Mouse (Mus musculus): ENCODE measurements around the gene Tst. TPM values are rescaled to one million over a fixed set of nuclear protein-coding genes. Genes with fewer than 3 reads are reported as not detected.
A peak's percentile ranks its signal among the peaks of the same experiment; 100 is the strongest.

The Tst gene
- 19.9 and 39.4 TPM in 2 replicates for polyA plus RNA-seq (2012; rRNA removed)

DNA sequence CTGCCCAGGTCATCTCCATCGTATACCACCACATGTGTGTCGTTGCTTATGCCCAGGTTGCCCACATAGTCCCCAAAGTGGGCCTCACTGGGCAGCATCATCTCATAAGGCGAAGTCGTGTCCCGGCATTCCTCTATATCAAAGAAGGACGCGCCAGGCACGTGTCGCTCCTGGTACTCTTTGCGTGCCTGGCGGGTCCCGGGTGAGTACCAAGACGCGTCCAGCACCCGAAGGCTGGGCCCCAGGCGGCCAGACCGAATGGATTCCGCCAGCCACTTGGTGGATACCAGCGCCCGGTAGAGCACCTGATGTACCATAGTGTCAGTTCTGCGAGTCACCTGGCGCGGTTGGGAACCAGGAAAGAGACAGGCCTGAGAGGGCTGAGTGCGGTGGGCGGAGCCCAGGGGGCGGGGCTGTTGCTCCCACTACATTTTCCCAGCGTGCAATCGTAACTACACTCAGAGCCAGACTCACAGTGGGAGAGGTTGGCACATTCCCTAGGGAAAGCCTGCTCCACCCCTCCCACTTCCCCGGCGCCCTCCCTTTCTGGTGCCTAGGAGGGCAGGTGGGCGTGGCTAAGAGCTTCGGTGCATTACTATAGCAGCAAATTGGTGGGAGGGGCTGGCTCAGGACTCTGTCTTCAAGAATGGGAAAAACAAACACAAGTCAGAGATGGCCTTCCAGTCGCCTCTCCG, at the start of gene Tst:
Gene Tst (minus strand): TSS at position 391 of the 695 bp plus-strand sequence.
- 1% methylated on average over 34 of the region's 34 CpGs for WGBS

GRCm38 (mm10) chr15:78455168-78455567, 49.5 kb upstream of the Tst start:
- DNase-seq (ENCODE audit: low read depth, low spot score) = no peak
- WGBS = 47% methylated on average over 4 of the region's 4 CpGs

More for the DNA sequence above, at the start of gene Tst:
- DNase-seq (ENCODE audit: low read depth, low spot score) = peak; percentile 96

GRCm38 (mm10) chr15:78452929-78453328, 47.2 kb upstream of the Tst start:
- 48% methylated on average over 3 of the region's 3 CpGs for WGBS
- no peak for DNase-seq (ENCODE audit: low read depth, low spot score)

DNA sequence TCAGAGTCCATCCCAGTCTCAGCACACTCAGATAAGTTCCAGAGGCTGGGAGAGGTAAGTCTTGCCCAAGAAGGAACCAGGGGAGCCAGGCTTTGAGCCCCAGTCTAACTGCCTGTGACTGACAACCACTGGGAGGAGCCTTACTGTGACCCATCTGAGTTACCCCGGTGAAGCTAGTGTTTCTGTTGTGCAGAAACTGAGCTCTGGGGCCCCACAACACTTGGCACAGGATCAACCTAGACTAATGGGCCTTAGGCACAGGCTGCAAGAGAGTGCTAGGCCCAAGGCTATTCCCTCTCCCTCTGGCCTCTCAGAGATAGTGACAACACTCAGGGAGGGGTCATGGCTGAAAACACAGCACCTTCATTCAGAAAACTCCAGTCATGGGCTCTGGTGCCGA, 45.5 kb upstream of the Tst start:
- 74% methylated on average over 2 of the region's 2 CpGs for WGBS
- DNase-seq (ENCODE audit: low read depth, low spot score) = no peak

GRCm38 (mm10) chr15:78450419-78450768, 44.7 kb upstream of the Tst start:
- DNase-seq (ENCODE audit: low read depth, low spot score) = no peak
- WGBS = 88% methylated on average over 6 of the region's 6 CpGs

DNA sequence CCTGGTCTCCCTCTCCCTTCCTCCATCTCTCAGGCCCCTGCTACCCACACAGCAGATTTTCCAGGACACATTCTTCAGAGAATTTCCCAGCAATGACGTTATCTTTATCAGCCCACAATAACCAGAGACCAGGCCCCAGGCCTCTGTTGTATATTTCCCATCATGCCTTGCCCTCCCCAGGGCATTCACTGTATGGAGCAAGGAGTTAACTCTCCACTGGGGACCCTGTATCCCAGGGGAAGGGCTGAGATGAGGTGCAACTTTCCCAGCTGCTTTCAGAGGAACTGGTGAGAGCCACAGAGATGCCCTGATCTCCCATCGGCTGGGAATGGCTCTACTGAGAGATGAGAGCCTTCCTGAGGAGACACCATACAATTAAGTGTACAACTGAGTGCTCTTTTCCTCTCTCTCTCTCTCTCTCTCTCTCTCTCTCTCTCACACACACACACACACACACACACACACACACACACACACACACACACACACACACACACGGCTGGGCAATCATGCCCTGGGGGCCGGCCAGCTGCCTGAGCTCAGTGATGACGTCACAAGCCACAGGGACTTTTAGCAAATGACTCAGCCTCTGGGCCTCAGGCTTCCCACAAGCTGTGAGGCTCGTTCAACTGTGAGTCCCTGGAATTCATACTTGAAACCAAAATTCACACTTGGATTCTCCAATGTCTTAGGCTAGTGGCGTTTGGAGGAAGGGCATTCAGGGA, 44.1 kb upstream of the Tst start:
- 16% methylated on average over 7 of the region's 7 CpGs for WGBS
- DNase-seq (ENCODE audit: low read depth, low spot score) = no peak

DNA sequence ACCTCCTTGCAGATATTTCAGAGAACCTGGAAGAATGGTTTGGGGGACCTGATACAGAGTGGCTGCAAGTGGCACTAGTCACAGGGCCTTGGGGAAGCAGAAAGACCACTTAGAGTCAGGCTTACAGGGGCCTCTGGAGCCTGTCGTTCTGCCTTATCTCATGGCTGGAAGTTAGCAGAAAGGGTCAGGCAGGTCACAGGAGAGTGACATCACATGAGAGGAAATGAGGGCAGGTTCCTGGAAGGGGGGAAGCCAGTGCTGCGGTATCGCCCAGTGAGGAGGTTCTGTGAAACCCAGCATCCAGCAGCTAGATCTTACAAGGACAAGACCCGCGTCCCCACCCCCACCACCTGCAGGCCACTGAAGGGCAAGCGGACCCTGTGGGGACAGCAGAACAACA, 43.4 kb upstream of the Tst start:
- DNase-seq (ENCODE audit: low read depth, low spot score) = no peak
- WGBS = 75% methylated on average over 6 of the region's 6 CpGs

GRCm38 (mm10) chr15:78447746-78448535, 42.2 kb upstream of the Tst start:
- DNase-seq (ENCODE audit: low read depth, low spot score) = peak; percentile 92
- under 1% methylated on average over 22 of the region's 22 CpGs for WGBS

GRCm38 (mm10) chr15:78447121-78447520, 41.4 kb upstream of the Tst start:
- 56% methylated on average over 7 of the region's 7 CpGs for WGBS
- DNase-seq (ENCODE audit: low read depth, low spot score) = no peak

DNA sequence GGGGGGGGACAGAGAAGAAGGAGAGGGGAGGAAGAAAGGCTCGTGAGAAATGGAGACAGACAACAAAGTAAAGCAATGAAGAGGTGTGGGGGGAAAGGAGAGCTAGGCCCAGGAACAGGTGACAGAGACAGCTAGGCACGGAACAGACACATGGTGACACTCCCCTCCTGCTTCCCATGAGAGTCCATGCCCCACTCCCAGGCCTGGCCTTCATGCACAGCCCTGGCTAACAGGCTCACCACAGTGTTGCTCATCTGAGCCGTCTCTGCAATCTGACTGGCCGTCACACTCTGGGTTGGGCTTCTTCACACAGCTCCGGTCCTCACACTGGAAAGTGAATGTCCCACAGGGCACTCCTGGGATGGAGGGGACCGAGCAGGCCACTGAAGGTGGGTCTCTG, 38.1 kb upstream of the Tst start:
- DNase-seq (ENCODE audit: low read depth, low spot score) = no peak
- WGBS = 59% methylated on average over 6 of the region's 6 CpGs

GRCm38 (mm10) chr15:78442231-78442630, 36.5 kb upstream of the Tst start:
- no peak for DNase-seq (ENCODE audit: low read depth, low spot score)
- 85% methylated on average over 19 of the region's 19 CpGs for WGBS

DNA sequence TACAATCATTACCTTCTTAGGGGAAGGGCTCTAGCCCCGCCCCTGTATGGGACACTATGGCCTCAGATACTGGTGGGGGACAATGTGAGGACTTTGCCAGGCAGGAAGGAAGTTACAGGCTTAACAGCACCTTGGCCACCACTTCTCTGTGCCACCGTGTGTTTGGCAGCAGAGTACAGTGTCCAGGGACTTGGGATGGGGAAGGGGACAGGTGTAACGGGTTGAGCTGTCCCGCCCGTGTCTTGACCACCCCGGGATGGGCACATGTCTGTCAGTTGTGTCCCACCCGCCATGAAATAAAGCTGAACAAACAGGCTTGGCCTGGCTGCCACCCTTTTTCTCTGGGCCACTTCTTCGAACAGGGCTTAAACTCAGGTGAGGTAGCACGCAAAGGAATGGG, 33.3 kb upstream of the Tst start:
- DNase-seq (ENCODE audit: low read depth, low spot score) = no peak
- 64% methylated on average over 9 of the region's 9 CpGs for WGBS

DNA sequence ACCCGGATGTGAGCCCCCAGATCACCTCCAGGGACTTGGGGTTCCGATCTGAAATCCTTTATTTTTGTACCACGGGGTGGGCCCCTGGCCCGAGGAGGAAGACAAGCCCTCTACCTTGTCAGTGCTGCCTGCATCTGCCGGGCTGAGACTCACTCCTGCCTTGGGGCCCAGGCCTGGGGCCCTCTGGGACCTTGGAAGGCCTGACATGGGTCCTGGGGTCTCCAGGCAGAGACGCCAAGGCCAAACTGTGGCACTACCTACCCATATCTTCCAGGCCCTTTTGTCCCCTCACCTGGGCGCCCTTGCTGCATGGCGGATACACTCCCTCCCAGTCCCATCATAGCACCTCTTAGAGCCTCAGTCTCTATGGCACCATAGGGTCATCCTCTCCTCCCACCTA, 32.8 kb upstream of the Tst start:
- DNase-seq (ENCODE audit: low read depth, low spot score) = no peak
- 76% methylated on average over 8 of the region's 8 CpGs for WGBS

DNA sequence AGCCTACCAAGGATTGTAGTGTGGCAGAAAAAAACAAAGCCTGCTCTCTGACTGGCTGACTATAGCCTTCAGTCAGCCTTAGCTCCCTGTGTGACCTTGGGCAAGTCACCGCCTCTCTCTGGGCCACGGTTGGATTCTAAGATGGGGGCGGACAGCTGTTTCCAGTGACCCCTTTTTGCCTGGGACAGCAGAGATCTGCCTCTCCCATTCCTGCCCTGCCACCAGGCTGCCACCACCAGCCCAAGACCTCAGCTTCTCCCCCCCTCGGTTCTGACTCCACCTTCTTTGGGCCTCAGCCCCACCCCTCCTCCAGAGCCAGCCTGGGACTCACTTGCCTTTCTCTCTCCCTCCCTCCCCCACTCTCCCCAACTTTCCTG, 32.3 kb upstream of the Tst start:
- WGBS = 43% methylated on average over 4 of the region's 4 CpGs

DNA sequence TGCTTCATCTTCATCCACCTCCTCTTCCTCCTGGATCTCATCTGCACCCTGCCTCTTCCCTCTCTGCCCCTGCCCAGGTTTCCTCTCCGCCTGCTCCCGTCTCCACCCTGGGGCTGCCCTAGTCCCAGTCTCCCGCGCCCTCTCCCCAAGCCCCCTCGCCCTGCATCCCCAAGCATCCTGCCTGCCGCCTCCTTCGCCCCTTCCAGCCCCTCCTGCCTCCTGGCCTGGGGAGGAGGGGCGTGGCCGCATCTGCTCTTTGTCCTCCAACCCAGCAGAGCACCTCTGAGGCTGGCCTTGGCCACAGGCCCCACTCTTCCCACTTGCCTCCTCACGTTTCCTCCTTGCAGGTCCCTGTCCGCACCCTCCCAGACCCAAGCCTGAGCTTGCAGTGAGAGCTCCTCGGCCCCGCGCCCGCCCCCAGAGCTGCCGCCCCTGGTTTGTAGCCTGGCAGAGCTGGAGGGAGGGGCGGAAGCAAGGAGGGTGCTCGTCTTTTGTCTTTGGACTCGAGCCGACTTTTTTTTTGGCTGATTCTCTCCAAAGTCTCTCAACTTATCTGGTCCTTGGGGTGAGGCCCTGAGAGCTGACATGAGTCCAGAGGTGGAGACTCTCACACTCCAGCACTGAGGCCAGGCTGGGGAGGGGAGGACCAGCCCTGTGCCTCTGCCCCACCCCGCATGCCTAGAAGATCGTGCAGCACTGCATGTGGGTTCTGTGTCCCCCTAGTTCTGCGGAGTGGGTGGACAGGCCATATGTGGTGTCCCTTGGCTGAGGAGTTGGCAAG, 31.7 kb upstream of the Tst start:
- WGBS = 18% methylated on average over 23 of the region's 23 CpGs
- DNase-seq (ENCODE audit: low read depth, low spot score) = no peak

More for the DNA sequence above, 32.3 kb upstream of the Tst start:
- DNase-seq (ENCODE audit: low read depth, low spot score) = no peak

- 23% methylated on average over 31 of the region's 32 CpGs for WGBS
- DNase-seq (ENCODE audit: low read depth, low spot score) = peak; percentile 47
Observed at GRCm38 (mm10) chr15:78436380-78437192, 30.9 kb upstream of the Tst start.

- 85% methylated on average over 11 of the region's 11 CpGs for WGBS
- DNase-seq (ENCODE audit: low read depth, low spot score) = no peak
Observed at GRCm38 (mm10) chr15:78435681-78436080, 30.0 kb upstream of the Tst start.

DNA sequence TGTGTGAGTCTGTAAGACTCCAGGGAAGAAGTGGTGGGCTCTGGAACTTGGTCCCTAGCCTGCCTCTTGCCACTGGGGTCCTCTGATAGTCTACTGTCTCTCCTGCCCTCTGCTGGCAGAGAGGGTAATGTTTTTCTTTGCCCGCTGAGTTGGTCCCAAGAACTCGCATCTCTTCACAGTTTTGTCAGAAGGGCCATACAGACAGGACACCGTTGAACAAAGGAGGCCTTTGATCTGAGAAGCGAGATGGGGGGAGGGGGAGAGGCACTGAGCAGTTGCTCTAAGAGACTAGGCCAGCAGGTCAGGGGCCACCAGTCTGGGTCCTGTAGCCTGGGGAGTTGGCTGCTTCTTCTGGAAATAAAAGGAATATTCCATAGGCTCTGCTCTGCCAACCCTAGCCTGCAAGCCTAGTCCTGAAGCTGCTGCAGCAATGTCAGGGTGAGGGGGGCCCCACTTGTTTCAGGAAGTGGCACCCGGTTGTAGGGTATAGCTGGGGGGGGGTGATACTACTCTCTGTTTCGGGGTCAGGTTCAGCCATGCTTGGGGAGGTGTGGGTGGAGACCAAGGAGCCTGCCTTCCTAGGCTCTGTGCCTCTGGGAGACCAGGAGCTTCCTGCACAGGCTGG, 29.3 kb upstream of the Tst start:
- DNase-seq (ENCODE audit: low read depth, low spot score) = no peak
- 50% methylated on average over 6 of the region's 6 CpGs for WGBS

Data from large intestine, adult 2 months (tissue).